Mouse (Mus musculus): ENCODE data around the gene Fst. TPM values are rescaled to one million over a fixed set of nuclear protein-coding genes. Genes with fewer than 3 reads are reported as not detected.

Gene Fst
- polyA plus RNA-seq, 1 experiment, result not detected

DNA sequence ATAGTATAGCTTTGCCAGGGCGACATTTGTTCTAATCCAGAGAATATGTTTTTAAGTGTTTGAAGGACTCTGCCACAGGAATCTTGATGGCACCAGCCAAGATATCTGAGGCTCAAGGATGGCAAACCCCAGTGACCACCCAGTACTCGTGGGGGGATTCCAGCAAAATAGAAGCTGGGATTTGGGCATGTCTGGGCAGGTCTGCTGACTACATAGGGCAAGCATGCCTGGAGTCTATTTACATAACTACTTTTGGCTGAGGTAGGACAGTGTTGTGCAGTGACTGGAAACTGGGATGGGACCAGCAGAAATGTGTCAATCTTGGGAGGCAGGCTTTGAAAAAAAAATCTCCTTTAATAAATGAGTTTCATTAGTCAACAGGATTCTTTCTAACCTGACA, 11.5 kb downstream of the Fst start:
- H3K4me3 ChIP-seq (replicated peaks), result no peak overlapping the region
- no peaks in the 10 kb centered on the region for H3K4me1 ChIP-seq (ENCODE audit: control insufficient read depth)
- no peaks in the 10 kb centered on the region for H3K27me3 ChIP-seq (ENCODE audit: control insufficient read depth)
- H3K36me3 ChIP-seq (ENCODE audit: control insufficient read depth), result no peaks in the 10 kb centered on the region
- TF ChIP-seq TAL1 (IDR thresholded peaks at IDR 0.05; ENCODE audit: low read length), result no peak
- TF ChIP-seq GATA1 (IDR thresholded peaks at IDR 0.05; ENCODE audit: low read length), result no peak
- no peaks in the 10 kb centered on the region for H3K9me3 ChIP-seq (ENCODE audit: control insufficient read depth, low read length)

DNA sequence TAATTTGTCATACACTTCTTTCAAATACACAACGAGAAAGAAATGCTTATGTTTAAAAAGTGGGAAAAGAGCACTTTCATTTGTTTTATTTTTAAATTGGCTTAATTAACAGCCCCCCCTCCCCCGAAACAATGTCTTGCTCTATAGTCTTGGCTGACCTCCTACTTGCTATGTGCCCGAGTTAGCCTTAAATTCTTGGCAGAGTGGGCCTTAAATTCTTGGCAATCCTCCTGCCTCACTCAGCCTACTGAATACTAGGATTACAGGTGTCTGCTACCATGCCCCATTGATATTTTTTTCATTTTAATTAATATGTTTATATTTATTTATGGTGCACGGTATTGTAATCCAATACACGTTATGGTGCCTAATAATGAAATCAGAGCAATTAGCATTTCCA, 26.3 kb downstream of the Fst start:
- no peaks in the 10 kb centered on the region for H3K36me3 ChIP-seq (ENCODE audit: control insufficient read depth)
- no peaks in the 10 kb centered on the region for H3K4me1 ChIP-seq (ENCODE audit: control insufficient read depth)
- TF ChIP-seq TAL1 (IDR thresholded peaks at IDR 0.05; ENCODE audit: low read length) (no peak), GATA1 (IDR thresholded peaks at IDR 0.05; ENCODE audit: low read length) (no peak)
- H3K27me3 ChIP-seq (ENCODE audit: control insufficient read depth), result no peaks in the 10 kb centered on the region
- H3K9me3 ChIP-seq (ENCODE audit: control insufficient read depth, low read length), result peaks cover 4% of the 10 kb centered on the region; the same call in 1 of the 2 replicates
- no peak overlapping the region for H3K4me3 ChIP-seq (replicated peaks)

GRCm38 (mm10) chr13:114425230-114425629, 33.5 kb downstream of the Fst start:
- H3K4me1 ChIP-seq (ENCODE audit: control insufficient read depth), result no peaks in the 10 kb centered on the region
- no peak for TF ChIP-seq GATA1 (IDR thresholded peaks at IDR 0.05; ENCODE audit: low read length)
- TF ChIP-seq TAL1 (IDR thresholded peaks at IDR 0.05; ENCODE audit: low read length), result no peak
- H3K4me3 ChIP-seq (replicated peaks), result no peak overlapping the region
- no peaks in the 10 kb centered on the region for H3K27me3 ChIP-seq (ENCODE audit: control insufficient read depth)
- no peaks in the 10 kb centered on the region for H3K36me3 ChIP-seq (ENCODE audit: control insufficient read depth)
- H3K9me3 ChIP-seq (ENCODE audit: control insufficient read depth, low read length), result no peaks in the 10 kb centered on the region

DNA sequence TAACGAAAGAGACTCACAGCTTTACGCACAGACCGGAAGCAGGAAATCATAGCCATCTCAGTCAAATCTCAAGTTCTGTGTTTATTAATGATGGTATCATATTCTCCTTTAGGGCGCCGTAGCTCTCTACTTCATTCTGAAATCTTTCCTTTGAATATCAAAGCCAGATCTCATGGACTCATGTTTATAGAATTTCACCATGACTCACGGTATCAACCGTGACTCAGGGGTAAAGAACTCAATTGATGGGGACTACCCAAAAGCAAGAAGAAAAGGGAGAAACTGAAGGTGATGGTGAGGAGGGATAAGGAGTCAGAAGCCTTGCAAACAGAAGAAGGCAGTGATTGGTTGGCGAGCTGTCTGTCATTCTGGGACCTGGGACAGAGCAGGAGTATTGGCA, 38.5 kb downstream of the Fst start:
- no peaks in the 10 kb centered on the region; the same call in 1 of the 2 replicates for H3K9me3 ChIP-seq (ENCODE audit: control insufficient read depth, low read length)
- TF ChIP-seq TAL1 (IDR thresholded peaks at IDR 0.05; ENCODE audit: low read length), result no peak
- no peak for TF ChIP-seq GATA1 (IDR thresholded peaks at IDR 0.05; ENCODE audit: low read length)
- H3K27me3 ChIP-seq (ENCODE audit: control insufficient read depth), result no peaks in the 10 kb centered on the region
- H3K4me1 ChIP-seq (ENCODE audit: control insufficient read depth), result no peaks in the 10 kb centered on the region
- no peak overlapping the region for H3K4me3 ChIP-seq (replicated peaks)
- H3K36me3 ChIP-seq (ENCODE audit: control insufficient read depth), result no peaks in the 10 kb centered on the region

DNA sequence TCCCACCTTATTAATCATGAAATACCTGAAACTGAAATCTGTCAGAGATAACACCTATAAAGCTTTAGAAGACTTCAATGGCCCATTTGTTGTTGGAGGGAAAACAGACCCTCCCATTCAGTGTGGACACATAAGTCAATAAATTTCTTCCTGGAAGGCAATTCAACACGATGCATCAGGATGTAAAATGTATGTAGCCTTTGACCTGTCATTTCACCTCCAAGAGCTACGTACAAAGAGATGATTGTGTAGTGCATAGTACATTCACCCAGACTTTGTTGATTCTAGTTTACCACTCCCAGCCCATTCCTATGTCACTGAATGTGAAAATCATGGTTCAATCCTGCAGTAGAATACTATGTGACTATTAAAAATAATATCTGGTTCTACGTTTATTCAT, 39.4 kb downstream of the Fst start:
- no peaks in the 10 kb centered on the region; the same call in 1 of the 2 replicates for H3K9me3 ChIP-seq (ENCODE audit: control insufficient read depth, low read length)
- no peaks in the 10 kb centered on the region for H3K36me3 ChIP-seq (ENCODE audit: control insufficient read depth)
- H3K4me1 ChIP-seq (ENCODE audit: control insufficient read depth), result no peaks in the 10 kb centered on the region
- no peaks in the 10 kb centered on the region for H3K27me3 ChIP-seq (ENCODE audit: control insufficient read depth)
- H3K4me3 ChIP-seq (replicated peaks), result no peak overlapping the region
- no peak for TF ChIP-seq TAL1 (IDR thresholded peaks at IDR 0.05; ENCODE audit: low read length)
- no peak for TF ChIP-seq GATA1 (IDR thresholded peaks at IDR 0.05; ENCODE audit: low read length)

DNA sequence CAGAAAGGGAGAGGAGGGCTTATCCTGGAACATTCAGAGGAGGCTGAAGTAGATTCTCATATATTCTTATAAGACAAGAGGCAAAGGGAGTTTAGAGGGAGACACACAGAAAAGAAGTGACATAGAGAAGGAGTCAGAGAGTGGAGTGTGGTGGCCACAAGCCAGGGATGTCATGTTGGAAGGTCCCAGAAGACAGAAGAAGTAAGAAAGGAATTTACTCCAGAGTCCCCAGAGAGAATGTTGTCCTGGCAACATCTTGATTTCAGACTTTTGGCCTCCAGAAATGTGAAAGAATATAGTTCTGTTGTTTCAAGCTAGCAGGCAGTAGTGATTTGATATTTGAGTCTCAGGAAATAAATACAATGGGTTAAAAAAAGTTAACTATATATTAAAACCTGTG, 46.4 kb downstream of the Fst start:
- Histone ChIP-seq H3K36me3 (ENCODE audit: control insufficient read depth) (no peaks in the 10 kb centered on the region), H3K4me3 (replicated peaks) (no peak overlapping the region), H3K27me3 (ENCODE audit: control insufficient read depth) (no peaks in the 10 kb centered on the region), H3K4me1 (ENCODE audit: control insufficient read depth) (no peaks in the 10 kb centered on the region), H3K9me3 (ENCODE audit: control insufficient read depth, low read length) (no peaks in the 10 kb centered on the region)
- TF ChIP-seq GATA1 (IDR thresholded peaks at IDR 0.05; ENCODE audit: low read length), result no peak
- TF ChIP-seq TAL1 (IDR thresholded peaks at IDR 0.05; ENCODE audit: low read length), result no peak

GRCm38 (mm10) chr13:114406866-114407265, 51.9 kb downstream of the Fst start:
- H3K4me1 ChIP-seq (ENCODE audit: control insufficient read depth), result no peaks in the 10 kb centered on the region
- no peak overlapping the region for H3K4me3 ChIP-seq (replicated peaks)
- no peaks in the 10 kb centered on the region for H3K27me3 ChIP-seq (ENCODE audit: control insufficient read depth)
- H3K9me3 ChIP-seq (ENCODE audit: control insufficient read depth, low read length), result no peaks in the 10 kb centered on the region
- no peak for TF ChIP-seq TAL1 (IDR thresholded peaks at IDR 0.05; ENCODE audit: low read length)
- TF ChIP-seq GATA1 (IDR thresholded peaks at IDR 0.05; ENCODE audit: low read length), result no peak
- no peaks in the 10 kb centered on the region for H3K36me3 ChIP-seq (ENCODE audit: control insufficient read depth)

DNA sequence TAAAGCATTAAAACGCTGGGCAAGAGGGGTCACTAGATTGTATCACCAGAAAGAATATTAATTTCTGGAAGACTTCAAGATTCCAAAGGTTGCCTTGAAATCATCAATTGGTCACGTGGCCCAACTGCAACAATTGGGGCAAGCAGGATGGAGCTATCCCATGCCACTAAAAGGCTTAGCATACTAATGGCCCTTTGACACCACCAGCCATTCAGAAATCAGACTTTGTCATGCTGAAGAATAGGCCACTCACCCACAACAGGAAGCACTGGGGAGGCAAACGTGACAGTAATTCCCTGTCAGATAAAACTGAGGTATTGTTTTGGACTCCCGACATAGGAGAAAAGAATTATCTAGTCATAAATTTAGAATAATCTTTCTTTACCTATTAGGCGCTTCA, 52.3 kb downstream of the Fst start:
- no peaks in the 10 kb centered on the region for H3K4me1 ChIP-seq (ENCODE audit: control insufficient read depth)
- no peaks in the 10 kb centered on the region for H3K9me3 ChIP-seq (ENCODE audit: control insufficient read depth, low read length)
- H3K36me3 ChIP-seq (ENCODE audit: control insufficient read depth), result no peaks in the 10 kb centered on the region
- no peak overlapping the region for H3K4me3 ChIP-seq (replicated peaks)
- no peak for TF ChIP-seq TAL1 (IDR thresholded peaks at IDR 0.05; ENCODE audit: low read length)
- TF ChIP-seq GATA1 (IDR thresholded peaks at IDR 0.05; ENCODE audit: low read length), result no peak
- H3K27me3 ChIP-seq (ENCODE audit: control insufficient read depth), result no peaks in the 10 kb centered on the region

- TF ChIP-seq TAL1 (IDR thresholded peaks at IDR 0.05; ENCODE audit: low read length) (no peak), GATA1 (IDR thresholded peaks at IDR 0.05; ENCODE audit: low read length) (no peak)
- Histone ChIP-seq H3K36me3 (ENCODE audit: control insufficient read depth) (no peaks in the 10 kb centered on the region), H3K4me3 (replicated peaks) (no peak overlapping the region), H3K27me3 (ENCODE audit: control insufficient read depth) (no peaks in the 10 kb centered on the region), H3K9me3 (ENCODE audit: control insufficient read depth, low read length) (no peaks in the 10 kb centered on the region), H3K4me1 (ENCODE audit: control insufficient read depth) (no peaks in the 10 kb centered on the region)
These were observed 53.5 kb downstream of the Fst start for GRCm38 (mm10) chr13:114405100-114405715.

Other genes starting within 250 kb of the Fst start
- gene Ndufs4, start 70.7 kb downstream of the Fst start, polyA plus RNA-seq (2012), result 0.30 and 1.0 TPM in 2 replicates